Mouse (Mus musculus) regulatory T cell (primary cell): ENCODE results near the gene Txnrd1.

Experiments used
- in situ Hi-C: fragments of 300-600 bp; cut with MboI, MseI; formaldehyde crosslinking; loops from one replicate; pipeline ENCODE4 v1.15.1; 2025; ENCODE audit warnings: high pct_unique_total_duplicates

Txnrd1 gene

GRCm38 (mm10) chr10:82910198-82910597 lies 76.4 kb downstream of the Txnrd1 start:
- in situ Hi-C loops = no loop called here

GRCm38 (mm10) chr10:82913238-82913637 lies 79.5 kb downstream of the Txnrd1 start:
- in situ Hi-C loops = no loop called here

GRCm38 (mm10) chr10:82913772-82914171 lies 80.0 kb downstream of the Txnrd1 start:
- in situ Hi-C loops = no loop called here

GRCm38 (mm10) chr10:82918675-82919074 lies 84.9 kb downstream of the Txnrd1 start:
- in situ Hi-C loops = no loop called here

DNA sequence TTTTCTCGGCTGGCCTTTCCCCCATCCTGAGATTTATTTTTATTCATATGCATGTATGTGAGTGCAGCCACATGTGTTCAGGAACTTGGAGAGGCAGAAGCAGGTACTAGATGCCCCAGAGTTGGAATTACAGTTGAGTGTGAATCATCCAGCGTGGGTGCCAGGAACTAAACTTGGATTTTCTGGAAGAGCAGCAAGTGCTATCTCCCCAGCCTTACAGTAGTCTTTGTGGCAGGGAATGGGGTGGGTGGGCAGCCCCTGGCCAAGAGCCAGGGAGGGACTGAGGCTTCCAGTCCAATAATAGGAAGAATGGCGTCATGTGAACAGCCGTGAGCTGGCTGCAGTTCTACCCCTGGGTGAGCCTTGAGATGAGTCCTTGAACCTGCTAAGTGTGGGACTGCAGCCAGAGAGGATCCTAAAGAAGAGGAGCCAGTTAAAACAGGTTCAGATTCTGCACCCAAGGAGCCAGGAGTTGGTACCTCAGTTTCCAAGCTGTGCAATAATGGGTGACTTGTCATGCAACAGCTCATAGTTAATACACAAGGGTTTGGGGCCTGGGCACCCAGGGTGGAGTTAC lies 85.7 kb downstream of the Txnrd1 start:
- in situ Hi-C loops = no loop called here

- in situ Hi-C loops = no loop called here
Observed at GRCm38 (mm10) chr10:82923547-82923946, 89.8 kb downstream of the Txnrd1 start.

- in situ Hi-C loops = no loop called here
Observed at GRCm38 (mm10) chr10:82924750-82925149, 91.0 kb downstream of the Txnrd1 start.

GRCm38 (mm10) chr10:82925624-82926023 lies 91.9 kb downstream of the Txnrd1 start:
- in situ Hi-C loops = no loop called here

GRCm38 (mm10) chr10:82935018-82935633 lies 101.4 kb downstream of the Txnrd1 start:
- in situ Hi-C loops = no loop called here

- in situ Hi-C loops = no loop called here
Observed at GRCm38 (mm10) chr10:82935774-82936173, 102.0 kb downstream of the Txnrd1 start.
